Mouse (Mus musculus): ENCODE results near the gene Gm45062. TPM values are rescaled to one million over a fixed set of nuclear protein-coding genes. Genes with fewer than 3 reads are reported as not detected.

The Gm45062 gene
- polyA plus RNA-seq, 1 experiment = not detected

- TF ChIP-seq GATA1 (IDR thresholded peaks at IDR 0.05; ENCODE audit: borderline replicate concordance, low read length) (no peak), FLI1 (IDR thresholded peaks at IDR 0.05; ENCODE audit: low read length) (no peak)
These were observed 373.5 kb downstream of the Gm45062 start for GRCm38 (mm10) chr6:8632701-8633100.

GRCm38 (mm10) chr6:8638122-8638521, 378.9 kb downstream of the Gm45062 start:
- no peaks in the 10 kb centered on the region for H3K27me3 ChIP-seq (replicated peaks)
- H3K9me3 ChIP-seq = no peaks in the 10 kb centered on the region
- H3K4me3 ChIP-seq (replicated peaks) = no peak overlapping the region
- TF ChIP-seq FLI1 (IDR thresholded peaks at IDR 0.05; ENCODE audit: low read length) (no peak), GATA1 (IDR thresholded peaks at IDR 0.05; ENCODE audit: borderline replicate concordance, low read length) (no peak)
- peaks cover 40% of the 10 kb centered on the region for H3K4me1 ChIP-seq
- H3K36me3 ChIP-seq (replicated peaks; ENCODE audit: low read length) = peaks cover 47% of the 10 kb centered on the region

More at GRCm38 (mm10) chr6:8632701-8633100, 373.5 kb downstream of the Gm45062 start:
- peaks cover 22% of the 10 kb centered on the region for H3K4me1 ChIP-seq
- H3K27me3 ChIP-seq (replicated peaks) = no peaks in the 10 kb centered on the region
- no peak overlapping the region for H3K4me3 ChIP-seq (replicated peaks)
- peaks cover 48% of the 10 kb centered on the region for H3K36me3 ChIP-seq (replicated peaks; ENCODE audit: low read length)
- H3K9me3 ChIP-seq = no peaks in the 10 kb centered on the region

GRCm38 (mm10) chr6:8638899-8639298, 379.6 kb downstream of the Gm45062 start:
- peaks cover 40% of the 10 kb centered on the region for H3K4me1 ChIP-seq
- no peaks in the 10 kb centered on the region for H3K27me3 ChIP-seq (replicated peaks)
- TF ChIP-seq GATA1 (IDR thresholded peaks at IDR 0.05; ENCODE audit: borderline replicate concordance, low read length) (no peak), FLI1 (IDR thresholded peaks at IDR 0.05; ENCODE audit: low read length) (no peak)
- H3K4me3 ChIP-seq (replicated peaks) = no peak overlapping the region
- peaks cover 48% of the 10 kb centered on the region for H3K36me3 ChIP-seq (replicated peaks; ENCODE audit: low read length)
- no peaks in the 10 kb centered on the region for H3K9me3 ChIP-seq

GRCm38 (mm10) chr6:8639526-8639925, 380.3 kb downstream of the Gm45062 start:
- no peaks in the 10 kb centered on the region for H3K9me3 ChIP-seq
- no peak overlapping the region for H3K4me3 ChIP-seq (replicated peaks)
- peaks cover 48% of the 10 kb centered on the region for H3K36me3 ChIP-seq (replicated peaks; ENCODE audit: low read length)
- peaks cover 40% of the 10 kb centered on the region for H3K4me1 ChIP-seq
- H3K27me3 ChIP-seq (replicated peaks) = no peaks in the 10 kb centered on the region
- no peak for TF ChIP-seq GATA1 (IDR thresholded peaks at IDR 0.05; ENCODE audit: borderline replicate concordance, low read length)
- TF ChIP-seq FLI1 (IDR thresholded peaks at IDR 0.05; ENCODE audit: low read length) = no peak

GRCm38 (mm10) chr6:8640863-8641262, 381.6 kb downstream of the Gm45062 start:
- Histone ChIP-seq H3K9me3 (no peaks in the 10 kb centered on the region), H3K4me1 (peaks cover 40% of the 10 kb centered on the region)

GRCm38 (mm10) chr6:8644703-8645102, 385.5 kb downstream of the Gm45062 start:
- TF ChIP-seq FLI1 (IDR thresholded peaks at IDR 0.05; ENCODE audit: low read length) (no peak), GATA1 (IDR thresholded peaks at IDR 0.05; ENCODE audit: borderline replicate concordance, low read length) (no peak)
- no peak overlapping the region for H3K4me3 ChIP-seq (replicated peaks)
- H3K27me3 ChIP-seq (replicated peaks) = no peaks in the 10 kb centered on the region
- H3K4me1 ChIP-seq = peaks cover 53% of the 10 kb centered on the region
- H3K36me3 ChIP-seq (replicated peaks; ENCODE audit: low read length) = peaks cover 39% of the 10 kb centered on the region
- H3K9me3 ChIP-seq = no peaks in the 10 kb centered on the region

More at GRCm38 (mm10) chr6:8640863-8641262, 381.6 kb downstream of the Gm45062 start:
- H3K27me3 ChIP-seq (replicated peaks) = no peaks in the 10 kb centered on the region
- no peak overlapping the region for H3K4me3 ChIP-seq (replicated peaks)
- TF ChIP-seq GATA1 (IDR thresholded peaks at IDR 0.05; ENCODE audit: borderline replicate concordance, low read length) = no peak
- no peak for TF ChIP-seq FLI1 (IDR thresholded peaks at IDR 0.05; ENCODE audit: low read length)
- H3K36me3 ChIP-seq (replicated peaks; ENCODE audit: low read length) = peaks cover 53% of the 10 kb centered on the region

- H3K9me3 ChIP-seq = no peaks in the 10 kb centered on the region
- H3K4me1 ChIP-seq = peaks cover 45% of the 10 kb centered on the region
- H3K4me3 ChIP-seq (replicated peaks) = no peak overlapping the region
- no peaks in the 10 kb centered on the region for H3K27me3 ChIP-seq (replicated peaks)
- TF ChIP-seq FLI1 (IDR thresholded peaks at IDR 0.05; ENCODE audit: low read length) (no peak), GATA1 (IDR thresholded peaks at IDR 0.05; ENCODE audit: borderline replicate concordance, low read length) (no peak)
- peaks cover 43% of the 10 kb centered on the region for H3K36me3 ChIP-seq (replicated peaks; ENCODE audit: low read length)
These were observed 386.5 kb downstream of the Gm45062 start for GRCm38 (mm10) chr6:8645708-8646107.

Other genes with a start within 250 kb of the Gm45062 start
- not detected in 2 replicates for gene Col28a1, start 66.8 kb upstream of the Gm45062 start, polyA plus RNA-seq (2012; ENCODE audit: insufficient read depth, low replicate concordance)
- 1.00 TPM in 1 of 2 replicates, not detected in the other for gene Mios, start 50.2 kb upstream of the Gm45062 start, polyA plus RNA-seq (2012; ENCODE audit: insufficient read depth, low replicate concordance)
- gene Rpa3, start 277 bp upstream of the Gm45062 start, polyA plus RNA-seq (2012; ENCODE audit: insufficient read depth, low replicate concordance) = 3.9 TPM in 1 of 2 replicates, not detected in the other
- 9.2 and 14.2 TPM in 2 replicates for gene Umad1, start 162 bp upstream of the Gm45062 start, polyA plus RNA-seq (2012; ENCODE audit: insufficient read depth, low replicate concordance)

All from megakaryocyte, embryonic 14.5 days (primary cell).